Mouse (Mus musculus) embryonic facial prominence, embryonic 13.5 days (tissue): ENCODE results near the gene Npepl1. TPM values are rescaled to one million over a fixed set of nuclear protein-coding genes. Genes with fewer than 3 reads are reported as not detected.

Experiments used
- ATAC-seq: fragments of 200-750 bp; cut with Nextera tagmentation; 2 replicates; pipeline ENCODE4 v1.8.0; 2017; ENCODE audit warnings: low read depth; ENCODE audit not compliant: insufficient number of reproducible peaks, insufficient read depth, low FRiP score, low TSS enrichment
- H3K27ac ChIP-seq: fragments of 300-500 bp; sonication (generic); 2 replicates; pipeline ENCODE4 v1.5.1; 2015; ENCODE audit warnings: moderate library complexity, mild to moderate bottlenecking, inconsistent platforms
- H3K27me3 ChIP-seq: fragments of 300-500 bp; sonication (generic); 2 replicates; pipeline ENCODE4 v1.6.1; 2015; ENCODE audit warnings: mild to moderate bottlenecking, inconsistent platforms
- H3K36me3 ChIP-seq: fragments of 300-500 bp; sonication (generic); 2 replicates; pipeline ENCODE4 v1.6.1; 2015; ENCODE audit warnings: mild to moderate bottlenecking, inconsistent platforms
- H3K4me1 ChIP-seq: fragments of 300-500 bp; sonication (generic); 2 replicates; pipeline ENCODE4 v1.6.1; 2015; ENCODE audit warnings: inconsistent platforms
- H3K4me2 ChIP-seq: fragments of 300-500 bp; sonication (generic); 2 replicates; pipeline ENCODE4 v1.6.1; 2015; ENCODE audit warnings: moderate library complexity, mild to moderate bottlenecking, inconsistent platforms
- H3K4me3 ChIP-seq: fragments of 300-500 bp; sonication (generic); 2 replicates; pipeline ENCODE4 v1.5.1; 2015; ENCODE audit warnings: mild to moderate bottlenecking, inconsistent platforms
- H3K9ac ChIP-seq: fragments of 300-500 bp; sonication (generic); 2 replicates; pipeline ENCODE4 v1.6.1; 2015; ENCODE audit warnings: mild to moderate bottlenecking, inconsistent platforms
- H3K9me3 ChIP-seq: fragments of 300-500 bp; sonication (generic); 2 replicates; pipeline ENCODE4 v1.6.1; 2016; ENCODE audit warnings: inconsistent platforms
- WGBS: fragments of 180-500 bp; shearing (Covaris S2); methylation state at CpG from one replicate; pipeline ENCODE4 v1.1.7; 2015; ENCODE audit warnings: mixed read lengths; 5-methylcytosine and 5-hydroxymethylcytosine counted together
- polyA plus RNA-seq: library from polyadenylated mRNA; unstranded; fragments of >200 nt; fragmentation: Nextera tagmentation; extraction: Ambion mirVana; gene quantifications from 2 replicates; pipeline ENCODE4 v1.2.1, GENCODE M21; 2015

The Npepl1 gene
- polyA plus RNA-seq, result 52.0 and 55.7 TPM in 2 replicates

DNA sequence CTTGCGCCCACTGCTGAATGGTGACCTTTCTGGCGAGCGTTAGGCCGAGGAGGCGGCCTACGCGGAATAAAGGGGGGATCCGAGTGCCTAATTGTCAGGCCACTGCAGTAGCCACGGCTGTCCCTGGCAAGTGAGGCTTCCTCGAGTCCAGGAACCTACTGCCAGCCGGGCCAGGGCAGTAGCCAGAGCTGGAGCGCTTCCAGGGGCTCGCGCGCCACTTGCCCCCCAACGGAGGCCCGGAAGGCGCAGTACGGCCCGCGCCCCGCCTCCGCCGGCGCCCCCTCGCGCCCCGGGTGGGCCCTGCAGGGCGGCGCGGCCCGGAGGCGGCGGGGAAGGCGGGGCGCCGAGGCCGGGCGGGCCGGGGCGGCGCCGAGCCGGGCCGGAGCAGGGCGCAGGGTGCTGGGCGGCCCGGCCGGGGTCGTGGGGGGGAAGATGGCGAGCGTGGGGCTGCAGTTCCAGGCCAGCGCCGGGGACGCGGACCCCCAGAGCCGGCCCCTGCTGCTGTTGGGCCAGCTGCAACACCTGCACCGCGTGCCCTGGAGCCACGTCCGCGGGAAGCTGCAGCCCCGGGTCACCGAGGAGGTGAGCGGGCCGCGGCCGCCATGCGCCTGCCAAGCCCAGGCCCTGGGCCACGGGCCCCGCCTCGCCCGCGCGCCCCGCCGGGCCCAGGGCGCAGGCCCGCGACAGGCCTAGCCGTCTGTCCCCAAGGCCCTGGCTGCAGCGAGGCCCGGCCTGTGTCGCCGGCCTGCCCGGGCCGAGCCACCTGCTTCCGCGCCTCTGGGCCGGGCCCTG is at the start of gene Npepl1:
Npepl1 (plus strand) TSS at position 359 of the 792 bp plus-strand sequence.
- ATAC-seq, result peak; percentile 77
- H3K27ac ChIP-seq, result peak within 1 kb of the TSS; percentile 64
- peak within 1 kb of the TSS; percentile 93 for H3K9ac ChIP-seq
- peaks cover 28% of the 10 kb centered on the region for H3K36me3 ChIP-seq
- peak within 1 kb of the TSS; percentile 90 for H3K4me2 ChIP-seq
- no peaks in the 10 kb centered on the region for H3K9me3 ChIP-seq
- H3K27me3 ChIP-seq, result no peaks in the 10 kb centered on the region
- WGBS, result 3% methylated on average over 68 of the region's 90 CpGs
- H3K4me1 ChIP-seq, result peaks cover 17% of the 10 kb centered on the region
- peak within 1 kb of the TSS; percentile 58 for H3K4me3 ChIP-seq

DNA sequence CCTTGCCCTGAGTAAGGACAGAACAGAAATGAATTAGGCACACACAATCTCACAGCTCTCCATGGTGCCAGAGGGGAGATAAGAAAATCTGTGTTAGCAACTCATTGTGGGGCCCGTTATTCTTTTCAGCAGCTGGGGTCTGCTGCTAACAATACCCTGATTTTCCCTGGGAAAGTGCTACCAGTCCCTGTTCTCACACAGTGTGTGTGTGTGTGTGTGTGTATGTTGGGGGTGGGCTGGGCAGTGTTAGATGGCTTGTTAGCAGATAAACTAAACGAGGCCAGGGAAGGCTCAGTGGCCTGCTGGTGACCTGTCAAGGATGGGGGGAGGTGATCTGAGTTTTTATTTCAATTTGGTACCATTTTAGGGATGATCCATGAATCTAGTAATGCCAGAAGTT is 48.9 kb upstream of the Npepl1 start:
- Histone ChIP-seq H3K36me3 (no peaks in the 10 kb centered on the region), H3K4me3 (no peak overlapping the region), H3K27ac (no peak overlapping the region), H3K9me3 (no peaks in the 10 kb centered on the region), H3K4me1 (peaks cover 19% of the 10 kb centered on the region), H3K4me2 (no peak overlapping the region), H3K9ac (no peak overlapping the region), H3K27me3 (no peaks in the 10 kb centered on the region)
- WGBS, result 50% methylated on average over 2 of the region's 2 CpGs
- ATAC-seq, result no peak

DNA sequence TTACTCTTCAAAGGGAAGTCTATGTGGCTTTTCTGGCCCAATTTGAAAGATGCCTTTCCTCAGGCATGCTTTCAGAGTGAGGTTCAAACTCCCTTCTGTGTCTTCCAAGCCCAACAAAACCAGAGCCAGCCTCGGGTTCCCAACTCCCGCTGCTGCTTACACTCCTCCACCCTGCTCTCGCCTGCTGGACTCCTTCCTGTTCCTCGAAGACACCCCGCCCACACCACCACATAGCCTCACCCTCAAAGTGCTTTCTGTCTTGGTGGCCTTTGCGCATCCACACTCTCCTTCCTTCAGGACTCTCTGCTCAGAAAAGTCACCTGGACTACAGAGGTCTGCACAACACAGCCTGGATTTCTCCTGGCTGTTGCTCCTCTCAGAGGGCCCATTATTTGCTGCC is 47.1 kb upstream of the Npepl1 start:
- H3K9me3 ChIP-seq, result no peaks in the 10 kb centered on the region
- H3K27ac ChIP-seq, result no peak overlapping the region
- ATAC-seq, result no peak
- peaks cover 11% of the 10 kb centered on the region for H3K4me1 ChIP-seq
- no peaks in the 10 kb centered on the region for H3K27me3 ChIP-seq
- WGBS, result 75% methylated on average over 6 of the region's 6 CpGs
- H3K9ac ChIP-seq, result no peak overlapping the region
- no peak overlapping the region for H3K4me3 ChIP-seq
- H3K4me2 ChIP-seq, result no peak overlapping the region
- H3K36me3 ChIP-seq, result no peaks in the 10 kb centered on the region

DNA sequence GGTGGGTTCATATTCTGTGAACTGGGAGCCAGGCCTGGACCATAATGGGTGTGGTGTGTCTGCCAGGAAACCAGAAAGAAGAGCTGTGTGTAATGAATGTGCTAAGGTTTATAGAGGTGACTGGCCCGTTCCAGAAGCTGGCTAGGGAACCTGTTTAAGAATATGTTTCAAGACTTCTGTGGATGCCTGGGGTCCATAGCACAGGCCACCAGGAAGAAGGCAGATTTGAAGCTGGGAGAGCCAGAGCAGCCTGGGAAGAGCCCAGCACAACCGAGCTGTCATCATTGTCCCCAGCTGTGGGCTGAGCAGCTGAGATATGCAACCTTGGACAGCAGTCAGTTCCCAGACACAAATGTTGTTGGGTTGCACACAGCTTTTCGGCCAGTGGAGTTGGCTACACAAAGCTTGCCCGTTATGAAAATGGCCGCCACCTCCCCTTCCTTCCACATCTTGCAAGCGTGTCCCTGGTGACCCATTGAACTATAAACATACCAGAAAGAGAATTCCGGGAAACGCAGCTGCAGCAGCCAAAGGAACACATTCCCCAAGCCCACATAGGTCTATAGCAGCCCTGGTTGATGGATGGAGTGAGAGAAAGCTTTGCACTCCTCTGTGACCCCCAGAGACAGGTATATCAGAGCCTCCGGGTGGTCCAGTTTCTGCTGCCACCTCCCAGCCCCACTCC is 46.5 kb upstream of the Npepl1 start:
- ATAC-seq, result no peak
- H3K27me3 ChIP-seq, result no peaks in the 10 kb centered on the region
- H3K4me1 ChIP-seq, result peaks cover 6% of the 10 kb centered on the region
- no peak overlapping the region for H3K4me3 ChIP-seq
- H3K36me3 ChIP-seq, result no peaks in the 10 kb centered on the region
- 71% methylated on average over 9 of the region's 9 CpGs for WGBS
- no peaks in the 10 kb centered on the region for H3K9me3 ChIP-seq
- H3K4me2 ChIP-seq, result no peak overlapping the region
- H3K27ac ChIP-seq, result no peak overlapping the region
- H3K9ac ChIP-seq, result no peak overlapping the region

DNA sequence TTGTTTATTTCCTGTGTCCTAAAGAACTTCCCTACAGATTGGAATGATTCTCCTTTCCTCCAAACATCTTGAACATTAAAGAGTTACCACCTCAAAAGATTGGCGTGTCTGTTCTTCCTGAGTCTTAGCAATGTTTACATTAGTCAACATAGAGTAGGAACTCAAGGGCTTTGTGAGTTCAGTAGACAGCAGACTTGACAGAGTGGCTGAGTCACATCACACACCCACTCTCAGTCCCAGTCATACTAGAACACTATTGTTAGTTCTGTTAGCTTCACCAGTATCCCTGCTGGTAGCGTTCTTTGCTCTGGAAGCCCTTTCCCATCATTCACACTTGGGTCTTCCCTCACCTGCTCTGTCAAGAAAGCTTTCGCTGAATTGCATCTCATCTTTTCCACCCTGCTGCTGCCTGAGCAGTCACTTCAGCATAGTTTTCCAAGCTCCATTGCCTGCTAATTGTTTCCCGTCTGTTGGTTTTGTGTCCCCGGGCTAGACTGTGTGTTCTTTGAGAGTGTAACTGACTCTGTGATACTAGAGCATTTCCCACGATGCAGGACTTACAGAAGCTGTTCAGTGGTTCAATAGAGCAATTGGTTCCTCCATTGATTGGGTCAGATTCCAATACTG is 42.2 kb upstream of the Npepl1 start:
- Histone ChIP-seq H3K27ac (no peak overlapping the region), H3K36me3 (no peaks in the 10 kb centered on the region), H3K4me2 (no peak overlapping the region), H3K27me3 (no peaks in the 10 kb centered on the region), H3K4me1 (peaks cover 3% of the 10 kb centered on the region), H3K4me3 (no peak overlapping the region), H3K9me3 (no peaks in the 10 kb centered on the region), H3K9ac (no peak overlapping the region)
- 73% methylated on average over 6 of the region's 6 CpGs for WGBS
- no peak for ATAC-seq

DNA sequence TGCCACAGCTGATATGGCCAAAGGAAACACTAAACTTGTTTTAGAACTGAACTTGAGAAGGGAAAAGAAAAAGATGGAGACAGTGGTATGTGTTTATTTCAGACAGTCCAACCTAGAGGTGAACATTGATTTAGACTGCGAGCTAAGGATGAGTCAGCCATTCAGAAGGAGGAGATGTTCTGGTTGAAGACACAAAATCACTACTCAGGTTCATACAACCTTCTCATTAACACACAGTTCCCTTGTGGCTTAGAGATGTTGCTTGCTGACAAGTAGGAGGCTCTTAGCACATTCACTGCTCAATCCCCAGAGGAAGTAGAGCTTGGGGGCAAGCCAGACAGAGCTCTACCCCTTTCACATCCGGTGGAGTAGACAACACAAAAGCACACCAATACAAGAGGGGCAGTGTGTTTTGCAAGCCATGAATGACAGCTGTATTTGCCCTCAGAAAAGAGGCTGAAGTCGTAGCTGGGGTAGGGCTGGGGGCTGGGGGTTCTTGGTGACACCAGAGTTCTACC is 40.6 kb upstream of the Npepl1 start:
- ATAC-seq, result no peak
- peaks cover 17% of the 10 kb centered on the region for H3K4me1 ChIP-seq
- H3K4me2 ChIP-seq, result no peak overlapping the region
- no peaks in the 10 kb centered on the region for H3K36me3 ChIP-seq
- H3K4me3 ChIP-seq, result no peak overlapping the region
- H3K9me3 ChIP-seq, result no peaks in the 10 kb centered on the region
- WGBS, result 42% methylated on average over 3 of the region's 3 CpGs
- H3K27me3 ChIP-seq, result no peaks in the 10 kb centered on the region
- H3K27ac ChIP-seq, result no peak overlapping the region
- no peak overlapping the region for H3K9ac ChIP-seq

DNA sequence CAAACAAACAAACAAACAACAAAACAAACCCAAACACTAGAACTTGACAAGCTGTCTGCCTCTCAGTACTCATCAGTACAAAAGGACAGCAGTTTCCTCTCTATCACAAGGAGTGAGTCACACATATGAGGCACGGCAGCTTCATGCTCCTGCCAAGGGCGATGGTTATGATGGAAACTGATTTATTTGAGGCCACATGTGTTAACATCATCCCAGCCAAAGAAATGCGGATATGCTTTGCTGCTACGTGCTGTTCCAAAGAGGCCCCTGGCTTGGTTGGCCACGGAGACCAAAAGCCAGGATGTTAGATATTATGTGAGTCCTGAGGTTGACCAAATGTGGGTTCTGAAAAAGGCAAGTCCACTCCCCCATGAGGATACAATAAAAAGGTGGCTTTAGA is 38.7 kb upstream of the Npepl1 start:
- Histone ChIP-seq H3K27ac (no peak overlapping the region), H3K27me3 (no peaks in the 10 kb centered on the region), H3K4me3 (no peak overlapping the region), H3K9ac (no peak overlapping the region), H3K9me3 (no peaks in the 10 kb centered on the region), H3K4me2 (no peak overlapping the region), H3K36me3 (no peaks in the 10 kb centered on the region), H3K4me1 (peaks cover 26% of the 10 kb centered on the region)
- ATAC-seq, result no peak
- WGBS, result 88% methylated on average over 5 of the region's 5 CpGs

DNA sequence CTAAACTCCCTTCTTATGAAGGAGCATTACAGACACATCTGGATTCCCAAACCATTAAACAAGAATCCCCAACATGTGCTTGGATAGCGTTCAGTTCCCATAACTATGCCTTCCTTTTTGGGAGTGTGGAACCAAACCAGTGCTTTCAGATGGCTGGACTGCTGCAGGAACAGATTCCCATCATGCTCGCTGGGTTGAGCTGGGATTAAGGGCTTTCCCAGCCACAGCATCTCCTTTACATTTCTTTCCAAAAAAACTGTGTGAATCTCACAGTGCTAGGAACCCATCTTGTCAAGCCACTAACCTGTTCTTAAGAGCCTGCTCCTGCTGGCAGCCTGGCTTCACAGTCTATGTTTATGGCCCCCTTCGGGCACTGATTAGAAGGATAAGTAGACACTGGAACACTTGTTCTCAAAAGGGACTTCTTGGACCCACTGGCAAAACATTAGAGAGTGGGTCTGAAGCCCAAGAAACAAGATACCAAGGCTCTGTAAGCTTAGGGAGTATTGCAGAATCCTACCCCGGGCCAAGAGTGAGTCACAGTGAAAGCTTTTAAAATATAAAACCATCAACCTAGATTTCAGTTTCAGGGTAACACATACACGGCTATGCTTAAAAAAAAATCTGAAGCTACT is 36.9 kb upstream of the Npepl1 start:
- H3K27me3 ChIP-seq, result no peaks in the 10 kb centered on the region
- H3K4me2 ChIP-seq, result no peak overlapping the region
- no peaks in the 10 kb centered on the region for H3K9me3 ChIP-seq
- peaks cover 32% of the 10 kb centered on the region for H3K4me1 ChIP-seq
- 64% methylated on average over 5 of the region's 5 CpGs for WGBS
- no peak overlapping the region for H3K4me3 ChIP-seq
- ATAC-seq, result no peak
- no peaks in the 10 kb centered on the region for H3K36me3 ChIP-seq
- H3K9ac ChIP-seq, result no peak overlapping the region
- peak overlapping the region; percentile 98 for H3K27ac ChIP-seq

DNA sequence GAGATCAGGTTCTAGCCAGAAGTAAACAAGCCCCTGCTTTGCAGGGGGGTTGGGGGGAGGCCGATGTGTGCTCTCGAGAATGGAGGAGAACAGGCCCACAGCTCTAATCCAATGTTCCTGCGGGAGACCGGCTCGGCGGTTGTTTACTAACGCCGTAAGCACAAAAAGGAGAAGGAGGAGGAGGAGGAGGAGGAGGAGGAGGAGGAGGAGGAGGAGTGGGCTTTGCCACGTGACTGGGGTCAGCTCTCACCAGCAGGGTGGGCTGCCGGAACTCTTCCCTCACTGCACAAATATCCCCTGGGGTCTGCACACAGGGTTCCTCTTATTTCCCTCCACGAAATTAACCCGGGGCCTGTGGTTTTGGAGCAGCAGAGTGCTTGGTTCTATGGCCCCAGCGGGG is 35.5 kb upstream of the Npepl1 start:
- 0% methylated on average over 7 of the region's 13 CpGs for WGBS
- H3K4me2 ChIP-seq, result peak overlapping the region; percentile 87
- H3K9ac ChIP-seq, result peak overlapping the region; percentile 61
- H3K4me3 ChIP-seq, result peak overlapping the region; percentile 86
- H3K9me3 ChIP-seq, result no peaks in the 10 kb centered on the region
- peak overlapping the region; percentile 98 for H3K27ac ChIP-seq
- no peak for ATAC-seq
- peaks cover 34% of the 10 kb centered on the region for H3K4me1 ChIP-seq
- H3K27me3 ChIP-seq, result no peaks in the 10 kb centered on the region
- no peaks in the 10 kb centered on the region for H3K36me3 ChIP-seq

DNA sequence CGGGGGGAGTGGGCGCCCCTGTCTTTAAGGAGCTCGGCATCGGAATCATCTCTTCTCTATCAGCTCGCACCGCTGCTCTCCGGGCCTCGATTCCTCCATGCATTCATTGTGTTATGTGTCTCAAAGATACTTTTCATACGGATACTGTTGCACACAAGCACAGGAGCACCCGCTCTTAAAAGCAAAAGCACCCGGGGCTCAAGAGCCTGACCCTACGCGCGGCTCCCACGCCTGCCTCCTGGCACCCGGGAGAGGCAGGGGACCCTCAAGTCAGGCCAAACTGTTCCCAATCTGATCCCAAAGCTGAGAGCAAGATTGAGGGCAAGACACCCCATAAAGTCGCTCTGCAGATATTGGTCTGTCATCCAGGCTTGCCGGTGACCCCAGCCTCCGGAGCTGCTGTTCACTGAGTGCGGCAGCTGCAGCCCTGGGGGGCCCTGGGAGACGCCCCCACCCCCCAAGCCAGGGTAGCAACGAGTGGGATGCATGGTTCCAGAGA is 35.0 kb upstream of the Npepl1 start:
- Histone ChIP-seq H3K9me3 (no peaks in the 10 kb centered on the region), H3K4me2 (peak overlapping the region; percentile 87), H3K27ac (peak overlapping the region; percentile 98), H3K4me3 (peak overlapping the region; percentile 86), H3K9ac (peak overlapping the region; percentile 61), H3K27me3 (no peaks in the 10 kb centered on the region), H3K4me1 (peaks cover 34% of the 10 kb centered on the region), H3K36me3 (no peaks in the 10 kb centered on the region)
- no peak for ATAC-seq
- 2% methylated on average over 22 of the region's 22 CpGs for WGBS
